Mouse (Mus musculus): Measurements from ENCODE around the gene Gm6890. TPM values are rescaled to one million over a fixed set of nuclear protein-coding genes. Genes with fewer than 3 reads are reported as not detected.
"Not testable (repeated sequence)": the region's sequence is repeated elsewhere in the genome, so short reads cannot be mapped to it uniquely, and the experiment has no call there.

The Gm6890 gene
- not detected in 2 replicates for polyA plus RNA-seq (2014; fragmentation: Nextera tagmentation; extraction: Ambion mirVana)

DNA sequence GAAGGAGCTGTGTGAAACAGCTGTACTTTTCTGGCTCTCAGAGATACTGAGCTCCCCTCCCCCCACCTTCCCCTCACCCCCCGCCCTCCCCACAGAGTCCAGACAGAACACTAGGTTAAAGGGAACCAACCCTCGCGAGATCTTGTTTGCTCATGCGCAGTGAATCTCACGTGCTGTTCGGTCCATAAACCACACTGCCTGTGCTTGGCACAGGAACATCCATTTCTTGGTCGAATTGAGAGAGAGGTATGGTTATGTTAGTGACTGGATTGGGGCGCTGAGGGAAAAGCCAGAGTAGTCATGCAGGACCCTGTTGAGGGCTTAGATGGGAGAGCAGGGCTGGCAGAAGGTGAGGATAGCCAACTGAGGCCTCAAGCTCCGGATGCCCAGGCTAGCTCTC lies at the start of gene Gm6890:
TSS of gene Gm6890 (plus strand) at position 301 of the 400 bp plus-strand sequence.
- H3K4me2 ChIP-seq (replicated peaks); H3K27ac ChIP-seq; H3K36me3 ChIP-seq (replicated peaks; ENCODE audit: control insufficient read depth, insufficient read depth); DNase-seq (ENCODE audit: low spot score); H3K4me1 ChIP-seq (replicated peaks; ENCODE audit: control insufficient read depth, insufficient read depth, low read length); H3K27me3 ChIP-seq (ENCODE audit: control insufficient read depth, insufficient read depth, low read length); H3K4me3 ChIP-seq (replicated peaks; ENCODE audit: low read length); H3K9ac ChIP-seq; ATAC-seq (ENCODE audit: low FRiP score); H3K9me3 ChIP-seq (ENCODE audit: control insufficient read depth, low read length): not testable (repeated sequence)
- WGBS: 88% methylated on average over 8 of the region's 9 CpGs

DNA sequence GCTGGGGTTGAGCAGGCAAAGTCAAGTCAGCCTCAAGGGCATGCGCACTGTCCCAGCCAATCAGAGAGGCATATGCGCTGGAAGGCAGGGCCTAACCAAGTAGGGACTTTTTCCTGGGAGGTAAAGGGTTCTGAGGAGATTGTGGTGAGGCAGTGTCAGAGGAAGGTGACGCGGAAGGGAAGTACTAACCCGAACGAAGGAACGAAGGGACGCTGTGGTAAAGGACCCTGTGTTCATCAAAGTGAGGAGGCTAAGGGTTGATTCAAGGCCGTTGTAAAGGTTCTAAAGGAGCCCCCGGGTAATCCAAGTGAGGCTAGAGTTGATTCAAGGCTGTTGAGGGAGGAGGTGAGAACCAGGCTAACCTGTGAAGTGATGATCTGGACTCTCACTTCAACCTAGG lies 14.5 kb upstream of the Gm6890 start:
- not testable (repeated sequence) for ATAC-seq (ENCODE audit: low FRiP score); H3K4me1 ChIP-seq (replicated peaks; ENCODE audit: control insufficient read depth, insufficient read depth, low read length); H3K4me3 ChIP-seq (replicated peaks; ENCODE audit: low read length); DNase-seq (ENCODE audit: low spot score); H3K27me3 ChIP-seq (ENCODE audit: control insufficient read depth, insufficient read depth, low read length); H3K4me2 ChIP-seq (replicated peaks); H3K27ac ChIP-seq; H3K36me3 ChIP-seq (replicated peaks; ENCODE audit: control insufficient read depth, insufficient read depth); H3K9ac ChIP-seq; H3K9me3 ChIP-seq (ENCODE audit: control insufficient read depth, low read length)
- WGBS: 88% methylated on average over 4 of the region's 10 CpGs

DNA sequence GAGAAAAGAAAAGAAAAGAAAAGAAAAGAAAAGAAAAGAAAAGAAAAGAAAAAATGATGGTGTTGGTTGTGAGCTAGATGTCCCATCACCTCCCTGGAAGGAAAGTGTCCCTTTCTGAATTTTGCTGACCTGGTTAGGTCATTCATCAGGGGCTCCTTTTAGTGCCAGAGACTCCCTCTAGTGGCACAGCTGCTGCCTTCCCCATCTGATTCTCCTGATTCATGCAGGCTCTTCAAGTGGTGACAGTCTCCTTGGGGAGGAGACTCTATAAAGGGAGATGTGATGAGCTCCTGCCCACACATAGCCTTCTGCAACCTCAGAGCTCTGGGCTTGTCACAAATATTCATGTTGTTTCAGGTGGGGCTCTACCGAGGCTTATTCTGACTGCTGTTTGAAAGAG lies 30.0 kb downstream of the Gm6890 start:
- not testable (repeated sequence) for H3K4me2 ChIP-seq (replicated peaks); H3K9me3 ChIP-seq (ENCODE audit: control insufficient read depth, low read length); DNase-seq (ENCODE audit: low spot score); H3K27ac ChIP-seq; ATAC-seq (ENCODE audit: low FRiP score); H3K4me1 ChIP-seq (replicated peaks; ENCODE audit: control insufficient read depth, insufficient read depth, low read length); H3K9ac ChIP-seq; H3K4me3 ChIP-seq (replicated peaks; ENCODE audit: low read length); H3K27me3 ChIP-seq (ENCODE audit: control insufficient read depth, insufficient read depth, low read length); H3K36me3 ChIP-seq (replicated peaks; ENCODE audit: control insufficient read depth, insufficient read depth)
- WGBS: no CpG with 5 or more reads among the region's 1 CpGs

Other genes starting within 250 kb of the Gm6890 start
- not detected in 2 replicates for gene Olfr1326-ps1, start 166.0 kb upstream of the Gm6890 start, polyA plus RNA-seq (2014; fragmentation: Nextera tagmentation; extraction: Ambion mirVana)
- not detected in 2 replicates for gene Olfr1325, start 148.2 kb upstream of the Gm6890 start, polyA plus RNA-seq (2014; fragmentation: Nextera tagmentation; extraction: Ambion mirVana)
- 0.10 and 0.41 TPM in 2 replicates for gene Gm5640, start 95.3 kb upstream of the Gm6890 start, polyA plus RNA-seq (2014; fragmentation: Nextera tagmentation; extraction: Ambion mirVana)
- gene Gm5936, start 96.3 kb downstream of the Gm6890 start, polyA plus RNA-seq (2014; fragmentation: Nextera tagmentation; extraction: Ambion mirVana): 0.12 and 0.13 TPM in 2 replicates

Measured in hindbrain, embryonic 14.5 days (tissue).